Comparison of ENCODE assay signal across 24 mouse cellular contexts in the genomic region with DNA sequence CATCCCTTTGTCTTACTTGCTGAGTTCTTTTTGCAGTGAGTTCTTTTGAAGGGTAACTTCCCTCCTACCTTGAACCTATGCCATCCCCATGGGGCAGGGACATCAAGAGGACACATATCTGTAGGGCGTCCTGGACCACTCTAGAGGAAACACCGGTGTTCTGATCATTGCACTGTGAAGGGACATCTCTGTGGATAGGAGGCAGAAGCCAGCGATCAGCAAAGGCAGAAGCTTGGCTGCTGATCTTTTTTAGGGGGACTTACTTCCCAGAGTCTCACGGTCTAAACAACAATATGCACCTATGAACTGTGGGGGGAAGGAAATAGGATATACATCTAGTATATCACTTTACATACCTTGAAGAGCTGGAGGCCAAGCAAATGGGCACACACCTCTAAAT. TPM values are rescaled to one million over a fixed set of nuclear protein-coding genes. Genes with fewer than 3 reads are reported as not detected.
DNase-seq lines count a peak whose midpoint lies in the region; TF ChIP-seq lines count a peak whose summit lies in the region.
"Had no signal": no experiment of that assay in that cellular context is flagged by ENCODE, and none has a peak within 500 bp of the region (broad histone marks: within the 10 kb centered on the region; RNA-seq: fewer than 3 reads in every experiment).

No protein-coding gene starts in this region.

- H3K9me3 ChIP-seq in ES-Bruce4 (replicated peaks; ENCODE audit: control insufficient read depth, insufficient read depth, low read length, poor library complexity, severe bottlenecking) (peaks cover 15% of the 10 kb centered on the region), ES-E14 (ENCODE audit: control insufficient read depth, insufficient read depth, low read depth, low read length) (no peaks in the 10 kb centered on the region; the same call in 1 of the 2 replicates)
- H3K9me3 ChIP-seq: forebrain, embryonic 15.5 days had no signal

- in situ Hi-C loops in ES-E14 (cut with MboI; ENCODE audit: low sequenced_read_pairs in 2 of 2, unreplicated experiment in 2 of 2), result no loop called here

- peak overlapping the region; percentile 60 for H3K27ac ChIP-seq in ES-Bruce4 (ENCODE audit: insufficient read depth, low read length)
- H3K27ac ChIP-seq in ES-E14 (ENCODE audit: insufficient read depth, low read depth, low read length, poor library complexity, severe bottlenecking), result peak overlapping the region; percentile 80; the same call in 1 of the 2 replicates
- H3K27ac ChIP-seq: embryonic facial prominence, embryonic 13.5 days; embryonic facial prominence, embryonic 15.5 days; forebrain, embryonic 10.5 days; forebrain, embryonic 12.5 days; forebrain, embryonic 15.5 days had no signal

- H3K9ac ChIP-seq in ES-Bruce4 (ENCODE audit: low read depth, poor library complexity, severe bottlenecking) (peak overlapping the region; percentile 25), ES-E14 (ENCODE audit: insufficient read depth, low read depth, low read length, poor library complexity, severe bottlenecking) (peak overlapping the region; percentile 51)
- H3K9ac ChIP-seq: embryonic facial prominence, embryonic 13.5 days; embryonic facial prominence, embryonic 15.5 days; forebrain, embryonic 12.5 days; forebrain, embryonic 15.5 days; forebrain, postnatal 0 days had no signal

- intact Hi-C loops in heart, postnatal 10 days (cut with DNase I), result no loop called here

- DNase-seq in ES-E14 (ENCODE audit: low read depth, low spot score) (no peak), R1 (ENCODE audit: low read depth, low spot score) (peak; percentile 31)
- DNase-seq in gastrocnemius, adult 18-20 months (ENCODE audit: low spot score), result no peak
- no peak for DNase-seq in right cerebral cortex, postnatal 10 days (ENCODE audit: low spot score in 2 of 2)
- no peak for DNase-seq in heart, postnatal 10 days
- DNase-seq: adrenal gland, adult 2 months; adrenal gland, postnatal 10 days; adrenal gland, postnatal 25 days; cerebellum, adult 11 months; cerebellum, adult 18-20 months; cerebellum, adult 8-10 months; cerebellum, adult 9-11 months; cerebellum, postnatal 14 days; cerebellum, postnatal 36 days; embryo, embryonic 11 days; forebrain, postnatal 0 days had no signal

- H3K36me3 ChIP-seq in ES-Bruce4 (ENCODE audit: control insufficient read depth, insufficient read depth, low read length, poor library complexity, severe bottlenecking), result 0 out of 2 replicates have a peak, but pooled peaks cover 3% of the 10 kb centered on the region
- peaks cover 2% of the 10 kb centered on the region; the same call in 1 of the 2 replicates for H3K36me3 ChIP-seq in ES-E14 (ENCODE audit: control insufficient read depth, insufficient read depth, low read length, poor library complexity, severe bottlenecking)
- H3K36me3 ChIP-seq: embryonic facial prominence, embryonic 13.5 days; embryonic facial prominence, embryonic 15.5 days; forebrain, embryonic 10.5 days; forebrain, embryonic 12.5 days; forebrain, embryonic 15.5 days had no signal

- peak overlapping the region; percentile 36 for H3K4me3 ChIP-seq in ES-Bruce4 (ENCODE audit: low read depth, low read length)
- H3K4me3 ChIP-seq in ES-E14 (ENCODE audit: insufficient read depth in 1 of 2, low read depth in 1 of 2, low read length in 2 of 2, poor library complexity in 1 of 2, severe bottlenecking in 1 of 2), result peak overlapping the region; percentile 55 to 63
- H3K4me3 ChIP-seq: embryonic facial prominence, embryonic 13.5 days; embryonic facial prominence, embryonic 15.5 days; erythroblast, embryonic 14.5 days; forebrain, embryonic 10.5 days; forebrain, embryonic 12.5 days; forebrain, embryonic 15.5 days had no signal

- H3K4me1 ChIP-seq in ES-Bruce4 (ENCODE audit: control insufficient read depth, insufficient read depth, low read length) (no peaks in the 10 kb centered on the region), ES-E14 (ENCODE audit: control insufficient read depth in 2 of 2, insufficient read depth in 2 of 2, low read length in 2 of 2, poor library complexity in 1 of 2) (peaks cover 2 to 6% of the 10 kb centered on the region in 2 experiments; a peak in 2 of 4 replicates)
- H3K4me1 ChIP-seq: embryonic facial prominence, embryonic 13.5 days; embryonic facial prominence, embryonic 15.5 days; forebrain, embryonic 10.5 days; forebrain, embryonic 12.5 days; forebrain, embryonic 15.5 days had no signal

- TF ChIP-seq CTCF in ES-Bruce4 (IDR thresholded peaks at IDR 0.05; ENCODE audit: low read depth, low read length), result no peak

- no peak for TF ChIP-seq EP300 in ES-Bruce4 (IDR thresholded peaks at IDR 0.05; ENCODE audit: insufficient read depth, low read depth, low read length)

- no peaks in the 10 kb centered on the region for H3K27me3 ChIP-seq in ES-Bruce4 (ENCODE audit: control insufficient read depth, insufficient read depth, low read length, poor library complexity, severe bottlenecking)
- H3K27me3 ChIP-seq: embryonic facial prominence, embryonic 13.5 days; embryonic facial prominence, embryonic 15.5 days; forebrain, embryonic 15.5 days; Patski had no signal

- no peak for TF ChIP-seq POLR2A in ES-Bruce4 (IDR thresholded peaks at IDR 0.05; ENCODE audit: insufficient read depth, low read length)

TF ChIP-seq in ES-E14, 5 proteins besides CTCF, POLR2A, EP300 and RAD21:
- no peak for TF ChIP-seq ZC3H11A (IDR thresholded peaks at IDR 0.05; ENCODE audit: borderline replicate concordance, low read depth, low read length)
- no peak for TF ChIP-seq MAFK (IDR thresholded peaks at IDR 0.05; ENCODE audit: insufficient read depth, low read depth, low read length)
- TF ChIP-seq CHD2 (IDR thresholded peaks at IDR 0.05; ENCODE audit: low read depth, low read length), result no peak
- TF ChIP-seq HCFC1 (IDR thresholded peaks at IDR 0.05; ENCODE audit: borderline replicate concordance, insufficient read depth, low read length), result no peak
- TF ChIP-seq ZNF384 (IDR thresholded peaks at IDR 0.05; ENCODE audit: low read depth, low read length), result peak; percentile 66; the same call in 1 of the 2 replicates

RNA-seq across cellular contexts. Expression of a gene that starts 6.5 kb away (rescaled TPM):
- 152 TPM in 2 replicates for polyA plus RNA-seq in ES-Bruce4 (2011; ENCODE audit: insufficient read depth, insufficient read length, low read depth, missing spikeins)
- 90.3 and 98.4 TPM in 2 replicates for total RNA-seq in ES-E14 (2012; rRNA removed)
- 1 to 10 TPM; 9.3 to 9.7 TPM for total RNA-seq in gastrocnemius, adult 18-20 months (2021)
- total RNA-seq in heart, postnatal 10 days (2021), result 10 to 100 TPM; 21.0 to 29.1 TPM

RNA-seq across cellular contexts. Expression of a gene that starts 58.2 kb away (rescaled TPM):
- 63.0 and 63.8 TPM in 2 replicates for polyA plus RNA-seq in ES-Bruce4 (2011; ENCODE audit: insufficient read depth, insufficient read length, low read depth, missing spikeins)
- 39.5 and 44.2 TPM in 2 replicates for total RNA-seq in ES-E14 (2012; rRNA removed)
- total RNA-seq in gastrocnemius, adult 18-20 months (2021), result under 1 TPM in 1 of 2 experiments, not detected in 1; 0.12 TPM
- 1 to 10 TPM; 7.8 to 8.1 TPM for total RNA-seq in heart, postnatal 10 days (2021)

Comparison
In these comparisons a context has a peak if more than half of its experiments do, and no peak if none do; other contexts are left out.
1. RNA of a gene that starts 58.2 kb away (total RNA-seq): 39.5 to 44.2 TPM in ES-E14 and 7.8 to 8.1 TPM in heart, postnatal 10 days; 0.12 TPM in gastrocnemius, adult 18-20 months; every median in the first group is over 4 times any median in the second.